Mouse (Mus musculus): ENCODE results near the gene Cad. TPM values are rescaled to one million over a fixed set of nuclear protein-coding genes. Genes with fewer than 3 reads are reported as not detected.
A peak's percentile ranks its signal among the peaks of the same experiment; 100 is the strongest.

Gene Cad
- polyA plus RNA-seq, 1 experiment from 2014 or later = 22.9 TPM

DNA sequence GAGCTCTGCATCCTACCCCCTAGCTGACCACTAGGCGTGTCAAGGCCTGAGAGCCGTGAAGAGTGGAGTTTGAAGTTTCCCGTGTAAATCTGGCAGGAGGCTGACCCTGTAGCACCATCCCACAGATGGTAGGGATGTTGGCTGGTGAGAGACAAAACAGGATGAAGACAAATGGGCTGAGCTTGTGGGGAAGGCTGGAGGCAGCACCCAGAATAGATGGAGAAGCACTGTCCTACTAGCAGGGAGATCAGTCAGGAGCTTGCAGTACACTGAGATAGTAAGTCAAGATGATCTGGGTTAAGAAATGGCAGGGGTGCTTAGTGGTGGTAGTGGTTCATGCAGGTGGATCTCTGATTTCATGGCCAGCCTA lies 26.2 kb downstream of the Cad start:
- WGBS (ENCODE audit: insufficient replicate concordance) = 61% methylated on average over 3 of the region's 3 CpGs
- Histone ChIP-seq H3K36me3 (ENCODE audit: control insufficient read depth, insufficient read depth, low read length) (peaks cover 13% of the 10 kb centered on the region), H3K9me3 (replicated peaks; ENCODE audit: control insufficient read depth, low read length) (no peaks in the 10 kb centered on the region), H3K4me2 (no peak overlapping the region), H3K27ac (ENCODE audit: low read depth, low read length) (no peak overlapping the region), H3K4me1 (ENCODE audit: control insufficient read depth, insufficient read depth, low read length) (peaks cover 17% of the 10 kb centered on the region), H3K4me3 (ENCODE audit: low read depth, low read length) (no peak overlapping the region), H3K9ac (ENCODE audit: low read depth, low read length) (no peak overlapping the region), H3K27me3 (ENCODE audit: control insufficient read depth, insufficient read depth, low read length) (no peaks in the 10 kb centered on the region)
- ATAC-seq (replicated peaks; ENCODE audit: insufficient number of reproducible peaks, low FRiP score, low TSS enrichment) = no peak

DNA sequence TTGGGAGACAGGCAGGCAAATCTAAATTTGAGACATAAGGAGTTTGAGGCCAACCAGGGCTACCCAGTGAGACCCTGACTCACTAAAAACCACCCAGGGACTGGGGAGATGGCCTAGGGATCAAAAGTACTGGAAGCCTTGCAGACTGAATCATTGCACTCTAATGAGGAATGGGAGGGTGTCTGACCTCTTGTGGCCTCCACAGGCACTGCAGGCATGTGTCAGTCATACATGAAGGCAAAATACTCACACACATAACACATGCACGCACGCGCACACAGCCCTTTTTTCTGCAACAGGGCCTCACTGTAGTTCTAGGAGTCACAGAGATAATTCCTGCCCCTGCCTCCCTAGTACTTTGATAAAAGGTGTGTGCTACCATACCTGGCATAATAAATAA lies 26.8 kb downstream of the Cad start:
- peaks cover 17% of the 10 kb centered on the region for H3K4me1 ChIP-seq (ENCODE audit: control insufficient read depth, insufficient read depth, low read length)
- 72% methylated on average over 3 of the region's 3 CpGs for WGBS (ENCODE audit: insufficient replicate concordance)
- H3K4me2 ChIP-seq = no peak overlapping the region
- no peak overlapping the region for H3K27ac ChIP-seq (ENCODE audit: low read depth, low read length)
- no peaks in the 10 kb centered on the region for H3K9me3 ChIP-seq (replicated peaks; ENCODE audit: control insufficient read depth, low read length)
- no peak for ATAC-seq (replicated peaks; ENCODE audit: insufficient number of reproducible peaks, low FRiP score, low TSS enrichment)
- H3K9ac ChIP-seq (ENCODE audit: low read depth, low read length) = no peak overlapping the region
- peaks cover 3% of the 10 kb centered on the region; the same call in 1 of the 2 replicates for H3K27me3 ChIP-seq (ENCODE audit: control insufficient read depth, insufficient read depth, low read length)
- H3K36me3 ChIP-seq (ENCODE audit: control insufficient read depth, insufficient read depth, low read length) = peaks cover 13% of the 10 kb centered on the region
- no peak overlapping the region for H3K4me3 ChIP-seq (ENCODE audit: low read depth, low read length)

DNA sequence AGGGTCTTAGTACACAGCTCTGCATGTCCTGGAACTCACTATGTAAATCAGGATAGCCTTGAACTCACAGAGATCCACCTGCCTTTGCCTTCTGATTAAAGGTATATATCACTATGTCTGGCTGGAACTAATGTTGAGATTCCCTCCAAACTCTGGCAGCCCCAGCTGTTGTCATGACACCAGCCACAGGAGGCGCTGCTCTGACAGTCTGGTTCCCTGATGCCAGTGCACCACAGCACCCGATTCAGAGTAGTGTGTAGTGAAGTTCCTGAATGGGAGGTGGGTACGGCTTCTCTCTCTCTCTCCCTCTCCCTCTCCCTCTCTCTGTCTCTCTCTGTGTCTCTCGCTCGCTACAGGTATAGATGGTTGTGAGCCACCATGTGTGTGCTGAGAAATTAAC lies 27.8 kb downstream of the Cad start:
- Histone ChIP-seq H3K4me1 (ENCODE audit: control insufficient read depth, insufficient read depth, low read length) (peaks cover 20% of the 10 kb centered on the region), H3K27me3 (ENCODE audit: control insufficient read depth, insufficient read depth, low read length) (peaks cover 3% of the 10 kb centered on the region; the same call in 1 of the 2 replicates), H3K27ac (ENCODE audit: low read depth, low read length) (peak overlapping the region; percentile 71), H3K36me3 (ENCODE audit: control insufficient read depth, insufficient read depth, low read length) (peaks cover 6% of the 10 kb centered on the region), H3K4me2 (peak overlapping the region; percentile 58), H3K4me3 (ENCODE audit: low read depth, low read length) (peak overlapping the region; percentile 23), H3K9me3 (replicated peaks; ENCODE audit: control insufficient read depth, low read length) (no peaks in the 10 kb centered on the region), H3K9ac (ENCODE audit: low read depth, low read length) (peak overlapping the region; percentile 39; the same call in 1 of the 2 replicates)
- no peak for ATAC-seq (replicated peaks; ENCODE audit: insufficient number of reproducible peaks, low FRiP score, low TSS enrichment)
- WGBS (ENCODE audit: insufficient replicate concordance) = 14% methylated on average over 5 of the region's 5 CpGs

DNA sequence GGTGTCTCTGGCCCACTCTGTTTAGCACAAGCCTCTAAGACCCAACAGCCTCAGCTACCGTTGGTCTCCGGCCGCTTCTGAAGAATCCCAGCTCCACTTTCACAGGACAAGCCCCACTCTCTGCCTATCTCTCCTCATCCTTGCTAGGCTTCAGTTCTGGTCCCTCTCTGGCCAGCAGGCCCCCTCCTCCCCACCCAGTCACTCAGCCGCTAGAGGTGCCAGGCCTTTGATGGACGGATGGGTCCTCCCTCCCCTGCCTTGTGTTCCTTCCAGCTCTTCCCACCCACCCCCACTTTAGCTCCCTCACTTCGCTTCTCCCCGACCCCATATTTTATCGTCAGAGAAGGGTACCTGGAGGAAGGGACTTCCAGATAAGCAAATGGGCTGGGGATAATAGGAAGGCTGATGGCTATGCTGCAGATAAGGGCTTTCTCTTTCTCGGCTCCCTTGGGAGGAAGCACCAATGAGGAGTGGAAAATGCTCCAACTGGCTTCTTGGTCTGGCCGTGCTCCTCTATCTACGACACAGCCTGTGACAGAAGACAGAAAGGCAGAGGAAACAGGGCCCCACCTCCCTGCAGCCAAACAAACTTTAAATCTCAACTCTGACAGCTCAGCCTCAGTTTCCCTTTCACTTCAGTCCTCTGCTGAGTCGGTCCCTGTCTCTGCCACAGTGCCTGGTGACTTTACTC lies 28.5 kb downstream of the Cad start:
- Histone ChIP-seq H3K9ac (ENCODE audit: low read depth, low read length) (peak overlapping the region; percentile 39), H3K4me1 (ENCODE audit: control insufficient read depth, insufficient read depth, low read length) (peaks cover 20% of the 10 kb centered on the region), H3K27ac (ENCODE audit: low read depth, low read length) (peak overlapping the region; percentile 71), H3K27me3 (ENCODE audit: control insufficient read depth, insufficient read depth, low read length) (peaks cover 8% of the 10 kb centered on the region), H3K4me2 (peak overlapping the region; percentile 58), H3K4me3 (ENCODE audit: low read depth, low read length) (peak overlapping the region; percentile 23), H3K9me3 (replicated peaks; ENCODE audit: control insufficient read depth, low read length) (no peaks in the 10 kb centered on the region), H3K36me3 (ENCODE audit: control insufficient read depth, insufficient read depth, low read length) (peaks cover 5% of the 10 kb centered on the region; the same call in 1 of the 2 replicates)
- WGBS (ENCODE audit: insufficient replicate concordance) = 8% methylated on average over 12 of the region's 12 CpGs
- peak; percentile 47 for ATAC-seq (replicated peaks; ENCODE audit: insufficient number of reproducible peaks, low FRiP score, low TSS enrichment)

DNA sequence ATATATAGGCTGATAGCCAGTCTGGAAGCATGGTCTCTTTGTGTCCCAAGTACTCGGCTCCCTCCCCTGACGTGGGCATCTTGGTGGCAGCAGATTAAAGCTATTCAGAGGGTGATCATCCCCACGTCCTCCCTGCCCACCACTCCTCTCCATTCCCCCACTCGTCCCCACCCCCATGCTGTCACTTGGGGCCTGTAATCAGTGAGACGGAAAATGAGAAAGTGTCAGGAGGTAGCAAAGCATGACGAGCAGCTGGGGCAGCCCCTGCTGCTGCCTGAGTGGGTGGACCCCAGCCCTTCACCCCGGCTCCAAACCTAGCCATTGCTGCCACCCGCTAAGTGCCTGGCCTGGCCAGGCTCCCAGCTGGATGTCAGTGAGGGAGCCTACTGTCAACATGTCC lies 29.4 kb downstream of the Cad start:
- Histone ChIP-seq H3K36me3 (ENCODE audit: control insufficient read depth, insufficient read depth, low read length) (no peaks in the 10 kb centered on the region; the same call in 1 of the 2 replicates), H3K4me1 (ENCODE audit: control insufficient read depth, insufficient read depth, low read length) (peaks cover 20% of the 10 kb centered on the region), H3K27me3 (ENCODE audit: control insufficient read depth, insufficient read depth, low read length) (peaks cover 16% of the 10 kb centered on the region), H3K27ac (ENCODE audit: low read depth, low read length) (no peak overlapping the region), H3K9ac (ENCODE audit: low read depth, low read length) (no peak overlapping the region; the same call in 1 of the 2 replicates), H3K9me3 (replicated peaks; ENCODE audit: control insufficient read depth, low read length) (no peaks in the 10 kb centered on the region), H3K4me2 (peak overlapping the region; percentile 58), H3K4me3 (ENCODE audit: low read depth, low read length) (no peak overlapping the region)
- 5% methylated on average over 7 of the region's 8 CpGs for WGBS (ENCODE audit: insufficient replicate concordance)
- no peak for ATAC-seq (replicated peaks; ENCODE audit: insufficient number of reproducible peaks, low FRiP score, low TSS enrichment)

DNA sequence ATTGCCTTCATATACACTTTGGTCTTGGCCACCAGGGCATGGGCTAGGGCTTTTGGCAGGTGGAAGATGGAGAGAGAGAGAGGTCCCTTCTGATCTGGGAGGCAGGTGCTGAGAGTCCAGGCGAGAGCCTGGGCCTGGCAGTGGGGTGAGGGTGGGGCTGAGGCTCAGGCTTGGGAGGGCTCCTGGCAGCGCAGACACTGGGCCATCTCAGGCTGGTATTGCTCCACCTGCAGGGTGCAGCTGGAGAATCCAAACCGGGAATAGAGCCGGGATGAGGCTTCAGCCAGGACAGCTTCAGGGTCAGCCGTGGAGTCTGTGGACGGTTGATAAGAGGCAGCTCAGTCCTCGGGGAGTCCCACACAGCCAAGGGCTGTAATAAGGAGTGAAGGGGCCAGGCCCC lies 32.0 kb downstream of the Cad start:
- H3K4me3 ChIP-seq (ENCODE audit: low read depth, low read length) = no peak overlapping the region
- 13% methylated on average over 7 of the region's 7 CpGs for WGBS (ENCODE audit: insufficient replicate concordance)
- 0 out of 2 replicates have a peak overlapping the region, but pooled peaks have one; percentile 18 for H3K9ac ChIP-seq (ENCODE audit: low read depth, low read length)
- no peak overlapping the region for H3K27ac ChIP-seq (ENCODE audit: low read depth, low read length)
- no peak overlapping the region for H3K4me2 ChIP-seq
- no peaks in the 10 kb centered on the region for H3K9me3 ChIP-seq (replicated peaks; ENCODE audit: control insufficient read depth, low read length)
- no peak for ATAC-seq (replicated peaks; ENCODE audit: insufficient number of reproducible peaks, low FRiP score, low TSS enrichment)
- peaks cover 20% of the 10 kb centered on the region for H3K4me1 ChIP-seq (ENCODE audit: control insufficient read depth, insufficient read depth, low read length)
- H3K36me3 ChIP-seq (ENCODE audit: control insufficient read depth, insufficient read depth, low read length) = no peaks in the 10 kb centered on the region
- H3K27me3 ChIP-seq (ENCODE audit: control insufficient read depth, insufficient read depth, low read length) = peaks cover 41% of the 10 kb centered on the region

DNA sequence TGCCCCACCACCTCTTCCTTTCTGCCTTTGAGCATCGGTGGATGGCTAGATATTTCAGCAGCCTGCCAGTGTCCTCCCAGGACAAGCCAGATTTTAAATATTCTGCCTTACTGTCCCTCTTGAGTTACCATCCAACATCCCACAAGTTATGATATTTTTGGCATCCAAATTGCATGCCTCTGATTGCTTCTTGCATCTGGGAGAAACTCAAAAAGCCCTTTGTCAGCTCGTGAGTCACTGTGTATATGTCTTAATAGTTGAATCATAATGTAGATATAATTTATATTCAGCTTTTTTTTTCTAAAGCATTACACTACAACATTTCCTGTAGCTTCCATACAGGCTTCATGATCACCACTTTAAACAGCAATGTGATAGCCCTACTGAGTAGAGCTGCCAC lies 32.6 kb downstream of the Cad start:
- WGBS (ENCODE audit: insufficient replicate concordance) = 78% methylated on average over 2 of the region's 2 CpGs
- Histone ChIP-seq H3K27me3 (ENCODE audit: control insufficient read depth, insufficient read depth, low read length) (peaks cover 47% of the 10 kb centered on the region), H3K9me3 (replicated peaks; ENCODE audit: control insufficient read depth, low read length) (no peaks in the 10 kb centered on the region), H3K27ac (ENCODE audit: low read depth, low read length) (no peak overlapping the region), H3K36me3 (ENCODE audit: control insufficient read depth, insufficient read depth, low read length) (no peaks in the 10 kb centered on the region), H3K4me2 (no peak overlapping the region), H3K4me1 (ENCODE audit: control insufficient read depth, insufficient read depth, low read length) (peaks cover 20% of the 10 kb centered on the region), H3K9ac (ENCODE audit: low read depth, low read length) (no peak overlapping the region), H3K4me3 (ENCODE audit: low read depth, low read length) (no peak overlapping the region)
- ATAC-seq (replicated peaks; ENCODE audit: insufficient number of reproducible peaks, low FRiP score, low TSS enrichment) = no peak

DNA sequence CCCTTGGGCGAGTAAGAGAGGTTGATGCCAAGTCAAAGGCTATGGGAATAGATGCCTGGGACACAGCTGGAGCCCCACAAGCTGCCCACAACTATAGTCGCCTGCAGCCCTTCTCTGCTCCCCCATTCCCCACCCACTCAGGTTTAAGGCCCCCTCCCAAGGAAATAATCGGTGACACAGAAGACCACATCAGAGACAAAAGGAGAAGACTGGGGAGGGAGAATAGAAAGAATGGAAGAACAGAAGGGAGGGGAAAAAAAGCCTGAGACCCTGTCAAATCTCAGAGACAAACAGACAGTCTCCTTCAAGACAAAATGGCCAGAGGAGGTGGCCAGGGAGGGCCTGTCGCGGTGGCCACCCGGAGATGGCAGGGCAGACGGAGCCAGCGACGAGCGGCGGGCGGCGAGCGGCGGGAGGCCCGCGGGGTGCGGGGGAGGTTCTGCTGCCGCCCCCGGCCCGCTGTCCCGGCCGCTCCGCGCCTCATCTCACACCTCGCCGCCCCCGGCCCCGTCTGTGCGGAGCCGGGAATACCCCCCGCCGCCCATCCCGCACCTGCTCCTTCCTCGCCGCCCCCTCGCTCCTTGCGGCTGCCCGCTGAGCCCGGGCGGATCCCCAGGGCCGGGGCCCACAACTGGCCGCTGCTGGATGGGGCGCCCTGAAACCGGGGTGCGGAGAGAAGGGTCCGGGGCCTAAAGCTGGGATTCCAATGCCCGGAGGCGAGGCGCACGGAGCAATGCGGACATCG lies 37.8 kb downstream of the Cad start:
- 3% methylated on average over 44 of the region's 53 CpGs for WGBS (ENCODE audit: insufficient replicate concordance)
- Histone ChIP-seq H3K4me3 (ENCODE audit: low read depth, low read length) (peak overlapping the region; percentile 44), H3K9ac (ENCODE audit: low read depth, low read length) (peak overlapping the region; percentile 28; the same call in 1 of the 2 replicates), H3K4me1 (ENCODE audit: control insufficient read depth, insufficient read depth, low read length) (peaks cover 15% of the 10 kb centered on the region), H3K36me3 (ENCODE audit: control insufficient read depth, insufficient read depth, low read length) (no peaks in the 10 kb centered on the region), H3K4me2 (peak overlapping the region; percentile 69), H3K27me3 (ENCODE audit: control insufficient read depth, insufficient read depth, low read length) (peaks cover 90% of the 10 kb centered on the region), H3K9me3 (replicated peaks; ENCODE audit: control insufficient read depth, low read length) (no peaks in the 10 kb centered on the region), H3K27ac (ENCODE audit: low read depth, low read length) (no peak overlapping the region)
- no peak for ATAC-seq (replicated peaks; ENCODE audit: insufficient number of reproducible peaks, low FRiP score, low TSS enrichment)

Measured in heart, embryonic 11.5 days (tissue).